Mouse (Mus musculus) neural tube, embryonic 10.5 days (tissue): ENCODE measurements around the gene Pla2g3.

Experiments used
- DNase-seq: peaks from one replicate; pipeline ENCODE4 v3.0.0-alpha.2; 2017; ENCODE audit warnings: low spot score; ENCODE audit errors: extremely low spot score

The Pla2g3 gene

DNA sequence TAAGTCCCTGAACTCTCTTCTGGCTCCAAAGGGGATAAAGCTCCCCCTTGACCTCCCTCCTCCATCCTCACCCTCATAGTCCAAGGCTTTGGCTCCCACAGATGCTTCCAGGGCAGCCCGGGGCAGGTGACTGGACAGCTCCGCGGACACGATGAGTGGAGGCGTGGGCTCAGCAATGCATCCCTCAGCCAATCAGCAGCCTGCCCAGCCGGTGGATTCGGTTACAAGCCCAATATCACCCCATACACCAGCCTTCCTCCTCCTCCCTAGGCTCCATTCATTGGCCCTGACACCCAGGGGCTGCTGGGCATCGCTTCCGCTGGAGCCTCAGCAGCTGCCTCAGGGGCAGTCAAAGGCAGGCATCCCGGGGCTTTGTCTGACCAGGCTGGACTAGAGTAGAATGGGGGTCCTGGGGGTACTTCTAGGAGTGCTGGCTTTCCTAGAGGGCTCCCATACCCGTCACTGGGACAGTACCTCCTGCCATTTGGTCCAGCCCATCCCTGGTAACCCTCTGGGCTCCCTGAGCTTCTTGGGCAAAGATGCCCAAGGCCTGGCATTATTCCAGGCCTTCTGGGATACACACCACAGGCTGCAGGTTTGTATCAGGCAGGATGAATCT, at the start of gene Pla2g3:
TSS of gene Pla2g3 (plus strand) at position 333 of the 619 bp plus-strand sequence.
- peak; percentile 24 for DNase-seq

DNA sequence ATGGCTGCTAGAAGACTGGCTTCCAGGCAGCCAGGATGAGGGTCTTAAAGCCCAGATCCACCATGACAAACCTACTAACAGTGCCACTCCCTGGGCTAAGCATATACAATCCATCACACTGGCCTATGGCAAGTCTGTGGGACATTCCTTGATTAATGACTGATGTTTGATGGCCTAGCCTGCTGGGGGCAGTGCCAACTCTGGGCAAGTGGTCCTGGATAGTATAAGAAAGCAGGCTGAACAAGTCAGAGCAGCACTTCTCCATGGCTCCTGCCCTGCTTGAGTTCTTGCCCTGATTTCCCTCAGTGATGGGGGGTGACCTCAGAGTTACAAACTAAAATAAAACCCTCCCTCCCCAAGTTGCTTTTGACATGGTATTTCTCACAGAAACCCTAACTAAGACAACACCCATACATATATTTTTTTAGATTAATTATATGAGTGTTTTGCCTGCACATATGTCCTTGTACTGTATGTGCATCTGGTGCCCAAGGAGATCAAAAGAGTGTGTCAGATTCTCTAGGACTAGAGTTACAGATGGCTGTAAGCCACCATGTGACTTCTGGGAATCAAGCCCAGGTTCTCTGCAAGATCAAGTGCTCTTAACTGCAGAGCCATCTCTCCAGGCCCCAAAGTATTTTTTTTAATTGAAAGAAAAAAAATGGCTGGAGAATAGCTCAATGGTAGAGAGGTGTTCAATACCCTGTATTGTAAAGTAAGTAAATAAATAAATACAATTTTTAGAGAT, 46.2 kb upstream of the Pla2g3 start:
- DNase-seq = no peak

DNA sequence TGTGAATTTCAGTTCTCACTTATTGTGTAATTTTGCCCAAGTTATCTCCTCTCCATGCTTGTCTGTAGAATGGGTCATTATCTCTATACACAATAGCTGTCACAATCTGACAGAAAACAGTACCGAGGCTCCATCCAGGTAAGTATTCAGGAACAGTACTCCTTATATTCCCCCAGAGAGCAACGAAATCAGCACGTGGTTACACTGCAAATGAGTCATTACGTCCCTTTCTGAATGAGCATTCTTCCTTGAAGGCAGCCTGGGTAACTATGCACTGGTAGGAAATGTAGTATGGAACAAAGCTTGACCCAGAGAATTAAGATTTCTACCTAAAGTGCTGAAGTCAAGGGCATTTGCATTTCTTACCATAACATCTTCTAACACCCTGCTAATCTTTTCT, 45.4 kb upstream of the Pla2g3 start:
- no peak for DNase-seq

DNA sequence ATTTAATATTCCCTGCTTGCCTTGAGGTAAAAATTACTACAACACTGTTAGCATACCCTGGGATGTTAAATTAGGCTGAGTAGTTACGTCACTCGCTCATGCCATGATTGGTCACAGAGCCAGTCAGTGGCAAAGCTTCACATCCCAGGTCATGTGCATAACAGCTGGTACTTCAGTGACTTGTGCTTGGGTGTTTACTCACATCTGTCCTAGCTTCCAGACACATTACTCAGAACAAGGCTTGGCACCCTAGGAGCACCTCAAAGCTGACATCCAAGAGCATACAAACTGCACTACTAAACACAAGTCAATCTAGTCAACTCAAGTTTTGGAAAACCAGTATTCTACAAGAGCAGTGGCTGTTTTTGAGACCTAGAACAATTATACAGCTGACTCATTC, 45.0 kb upstream of the Pla2g3 start:
- no peak for DNase-seq

DNA sequence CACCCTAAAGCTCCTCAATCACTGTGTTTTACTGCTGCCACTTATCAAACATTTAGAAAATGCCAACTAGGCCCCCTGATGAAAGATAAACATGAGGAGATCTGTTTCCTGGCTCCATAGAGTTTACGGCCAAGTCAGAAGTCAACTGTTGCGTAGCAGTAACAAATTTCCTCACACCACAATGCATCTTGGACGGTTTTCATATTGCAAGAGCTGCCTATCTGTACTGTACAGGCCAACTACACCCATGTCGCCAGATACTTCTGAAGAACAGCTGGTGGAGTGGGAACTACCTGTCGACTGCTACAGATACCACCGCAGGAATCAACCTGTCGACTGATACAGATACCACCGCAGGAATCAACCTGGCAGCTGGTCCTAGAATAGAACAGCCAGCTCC, 43.2 kb upstream of the Pla2g3 start:
- no peak for DNase-seq

DNA sequence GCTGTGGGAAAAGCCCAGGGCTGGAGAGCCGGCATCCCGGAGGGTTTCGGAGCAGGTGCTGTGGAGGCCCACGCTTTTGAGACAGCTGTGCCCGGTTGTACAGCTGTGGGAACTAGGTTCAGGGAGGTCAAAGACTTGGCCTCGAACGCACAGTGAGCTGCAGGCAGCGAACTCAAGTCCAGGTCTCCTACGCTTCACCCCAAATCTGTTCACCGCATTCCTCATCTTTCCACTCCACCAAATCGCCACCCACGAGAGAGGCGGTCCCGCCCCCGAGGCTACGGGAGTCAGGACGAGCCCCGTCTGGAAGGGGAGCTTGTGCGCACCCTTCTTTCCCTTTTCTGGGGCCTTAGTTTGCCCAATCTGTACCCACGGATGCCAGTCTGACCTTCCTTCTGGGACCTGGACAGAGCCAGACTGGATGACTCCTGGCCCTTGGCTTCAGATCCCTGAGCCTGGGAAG, 36.4 kb upstream of the Pla2g3 start:
- DNase-seq = no peak

DNA sequence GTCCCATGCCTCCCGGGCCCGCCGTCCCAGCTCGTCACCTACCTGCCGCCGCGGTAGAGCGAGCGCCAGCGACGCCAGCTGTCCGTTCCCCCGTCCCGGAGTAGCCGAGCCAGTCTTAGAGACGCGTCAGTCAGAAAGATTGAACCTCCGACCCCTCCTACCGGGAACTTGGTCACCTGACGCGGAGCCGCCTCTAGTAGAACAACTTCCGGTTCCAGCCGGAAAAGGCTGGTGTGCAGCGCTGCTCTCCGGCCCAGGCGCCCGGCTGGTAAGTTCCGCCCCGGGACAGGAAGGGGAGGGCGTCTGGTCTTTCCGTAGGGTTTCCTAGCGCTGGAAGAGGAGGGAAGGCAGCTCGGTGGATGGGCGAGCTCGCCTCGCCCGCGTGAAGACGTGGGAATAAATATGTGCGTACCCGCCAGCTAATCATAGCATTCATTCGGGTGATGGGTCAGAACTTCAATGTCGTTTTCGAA, 35.9 kb upstream of the Pla2g3 start, which contains the start of gene Rnf185:
TSS of gene Rnf185 (minus strand) at position 197 of the 473 bp plus-strand sequence.
- DNase-seq = peak; percentile 94

DNA sequence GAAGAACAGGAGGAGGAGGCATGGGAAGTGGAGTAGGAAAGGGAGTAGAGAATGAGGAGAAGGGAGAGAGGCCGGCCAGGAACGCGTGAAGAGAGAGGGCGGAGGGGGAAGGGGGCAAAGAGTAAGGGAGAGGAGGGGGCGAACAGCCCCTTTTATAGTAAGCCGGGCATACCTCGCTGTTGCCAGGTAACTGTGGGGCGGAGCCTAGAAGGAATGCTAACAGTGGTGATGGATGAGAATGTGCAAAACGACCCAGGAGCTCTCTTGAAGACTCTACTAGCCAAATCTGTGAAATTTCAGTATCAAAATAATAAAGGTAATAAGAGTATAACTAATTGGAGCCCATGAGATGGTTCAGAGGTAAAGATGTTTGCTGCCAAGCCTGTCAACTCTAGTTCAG, 35.3 kb upstream of the Pla2g3 start:
- peak; percentile 41 for DNase-seq

DNA sequence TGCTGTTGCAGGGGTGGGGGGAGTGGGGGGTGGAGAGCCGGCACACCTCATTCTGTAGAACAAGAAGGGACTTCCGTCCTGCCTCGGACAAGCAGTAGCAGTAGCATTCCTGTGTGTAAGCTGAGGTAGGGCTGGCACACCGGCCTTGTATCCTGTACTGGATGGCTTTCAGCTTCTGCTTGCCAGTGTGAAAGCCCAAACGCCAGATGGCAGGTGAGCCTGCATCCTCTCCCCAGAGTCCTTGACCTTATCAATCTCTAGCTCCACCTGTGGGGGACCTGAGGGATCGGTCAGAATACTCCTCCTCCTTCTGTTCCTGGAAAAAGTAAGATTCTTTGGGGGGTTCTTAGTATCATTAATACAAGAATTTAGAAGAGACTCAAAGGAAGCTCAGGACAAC, 34.6 kb upstream of the Pla2g3 start:
- no peak for DNase-seq

DNA sequence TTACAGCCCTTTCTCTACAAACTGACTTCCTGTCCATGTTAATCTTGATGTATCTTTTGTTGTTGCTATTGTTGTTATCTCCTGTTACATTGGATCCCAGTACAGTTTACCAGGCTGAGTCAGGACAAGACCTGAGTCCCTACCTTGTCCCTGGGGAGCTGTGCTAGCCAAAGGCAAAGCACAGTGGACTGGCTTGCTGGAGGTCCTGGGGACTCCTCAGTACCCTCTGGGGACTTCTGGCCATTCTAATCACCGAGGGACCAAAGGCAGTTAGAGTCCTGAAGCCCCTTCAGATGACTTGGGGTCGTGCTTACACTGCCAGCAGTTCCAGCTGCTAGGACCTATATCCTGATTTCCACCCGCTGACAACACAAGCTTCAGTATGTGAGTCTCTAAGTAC, 33.6 kb upstream of the Pla2g3 start:
- DNase-seq = no peak

DNA sequence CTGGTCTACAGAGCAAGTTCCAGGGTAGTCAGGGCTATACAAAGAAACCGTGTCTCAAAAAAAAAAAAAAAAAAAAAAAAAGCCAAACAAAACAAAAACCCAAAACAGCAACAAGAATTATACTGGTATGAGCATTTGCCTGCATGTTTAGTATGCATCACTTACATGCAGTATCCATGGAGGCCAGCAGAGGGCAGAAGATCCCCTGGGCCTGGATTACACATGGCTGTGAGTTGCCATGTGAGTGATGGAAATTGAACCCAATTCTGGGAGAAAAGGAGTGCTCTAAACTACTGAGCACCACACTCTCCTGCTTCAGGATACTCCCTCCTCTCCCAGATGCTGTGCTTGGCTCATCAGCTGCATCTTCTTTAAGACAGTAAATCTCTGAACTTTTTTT, 31.7 kb upstream of the Pla2g3 start:
- peak; percentile 65 for DNase-seq

DNA sequence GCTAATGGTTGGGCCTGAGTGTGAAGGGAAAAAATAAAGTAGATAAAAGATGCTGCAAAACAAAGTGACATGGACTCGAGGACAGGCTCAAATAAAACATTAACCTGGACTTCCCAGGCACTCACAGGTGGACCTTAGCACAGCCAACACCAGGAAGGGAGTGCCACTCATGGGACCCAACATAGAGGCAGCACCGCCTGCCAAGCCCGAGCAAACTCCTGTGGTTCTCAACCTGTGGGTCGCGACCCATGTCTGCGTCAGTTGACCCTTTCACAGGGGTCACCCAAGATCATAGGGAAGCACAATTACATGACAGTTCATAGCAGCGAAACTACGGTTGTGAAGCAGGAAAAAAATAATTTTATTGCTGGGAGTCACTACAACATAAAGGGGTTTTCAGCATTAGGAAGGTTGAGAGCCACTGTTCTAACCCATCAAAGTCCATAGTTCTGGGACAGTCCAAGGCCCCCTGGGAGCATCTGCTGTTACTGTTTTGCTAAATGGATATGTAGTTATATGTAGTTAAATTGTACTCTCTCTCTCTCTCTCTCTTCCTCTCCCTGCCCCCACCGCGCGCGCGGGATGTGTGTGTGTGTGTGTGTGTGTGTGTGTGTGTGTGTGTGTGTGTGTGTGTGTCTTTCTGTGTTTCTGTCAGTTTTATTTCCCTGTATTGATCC, 29.5 kb upstream of the Pla2g3 start:
- no peak for DNase-seq

DNA sequence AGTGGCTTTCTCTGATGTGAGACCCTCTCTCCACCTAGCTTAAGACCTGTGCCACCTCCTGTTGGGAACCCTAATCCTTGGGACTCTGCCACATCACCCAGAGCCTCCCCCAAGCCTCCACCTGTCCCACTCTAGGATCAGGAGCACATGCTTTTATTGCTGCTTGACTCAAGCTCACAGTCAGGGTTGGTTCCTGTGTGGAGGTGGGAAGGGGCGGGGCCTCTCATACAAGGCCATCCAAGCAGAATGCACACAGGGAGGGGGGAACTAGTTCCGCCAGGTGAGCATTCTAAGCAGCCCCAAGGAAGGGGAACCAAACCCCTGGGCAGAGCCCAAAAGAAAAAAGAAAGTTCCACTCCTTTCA, 29.0 kb upstream of the Pla2g3 start:
- no peak for DNase-seq

DNA sequence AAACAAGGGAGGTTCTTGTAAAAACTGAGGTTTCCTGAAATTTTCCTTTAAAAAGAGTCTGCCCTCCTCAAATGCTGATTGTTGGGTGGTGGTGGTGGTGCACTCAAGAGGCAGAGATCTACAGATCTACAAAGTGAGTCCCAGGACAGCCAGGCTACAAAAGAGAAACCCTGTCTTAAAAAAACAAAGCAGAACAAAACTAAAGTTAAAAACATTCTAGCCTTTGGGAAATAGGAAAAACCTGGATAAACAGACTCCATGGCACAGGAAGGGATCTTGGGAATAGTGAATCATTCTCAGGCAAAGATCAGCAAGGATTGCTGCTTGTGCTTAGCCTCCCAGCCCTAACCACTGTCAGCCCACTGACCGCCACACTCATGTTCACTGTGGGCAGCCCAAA, 25.2 kb upstream of the Pla2g3 start:
- DNase-seq = no peak

DNA sequence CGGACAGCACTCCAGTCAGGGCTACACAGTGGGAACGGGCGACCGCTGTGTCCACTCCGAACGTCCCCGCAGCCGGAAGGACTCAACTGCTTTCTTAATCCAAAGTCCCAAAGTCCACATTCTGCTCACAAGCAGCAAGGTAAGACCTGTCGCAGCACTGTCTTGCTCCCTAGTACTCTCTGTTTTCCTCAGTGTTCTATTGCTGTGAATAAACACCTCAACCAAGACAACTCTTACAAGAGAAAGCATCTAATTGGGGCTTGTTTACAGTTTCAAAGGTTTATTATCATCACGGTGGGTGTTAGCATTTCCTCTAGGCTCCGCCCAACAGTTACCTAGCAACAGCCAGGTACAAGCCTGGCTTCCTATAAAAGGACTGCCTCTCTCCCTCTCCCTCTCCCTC, 16.6 kb upstream of the Pla2g3 start:
- DNase-seq = no peak

DNA sequence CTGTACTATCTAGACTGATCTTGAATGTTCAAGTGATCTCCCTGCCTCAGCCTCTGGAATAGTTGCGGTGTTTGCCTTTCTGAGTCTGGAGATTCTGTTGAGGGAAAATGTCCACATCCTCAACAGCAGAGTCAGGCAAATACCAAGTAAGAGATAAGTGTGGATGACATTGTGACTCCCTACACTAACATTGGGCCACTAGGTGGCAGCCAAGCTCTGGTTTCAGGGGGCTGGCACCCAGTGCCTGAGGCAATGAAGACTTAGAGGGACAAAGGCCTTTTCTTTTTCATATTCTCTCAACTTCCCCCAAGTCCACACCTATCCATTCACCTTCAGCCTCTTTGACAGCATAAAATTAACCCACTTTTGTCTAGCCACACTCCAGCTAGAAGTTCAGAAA, 15.6 kb upstream of the Pla2g3 start:
- DNase-seq = peak; percentile 70

DNA sequence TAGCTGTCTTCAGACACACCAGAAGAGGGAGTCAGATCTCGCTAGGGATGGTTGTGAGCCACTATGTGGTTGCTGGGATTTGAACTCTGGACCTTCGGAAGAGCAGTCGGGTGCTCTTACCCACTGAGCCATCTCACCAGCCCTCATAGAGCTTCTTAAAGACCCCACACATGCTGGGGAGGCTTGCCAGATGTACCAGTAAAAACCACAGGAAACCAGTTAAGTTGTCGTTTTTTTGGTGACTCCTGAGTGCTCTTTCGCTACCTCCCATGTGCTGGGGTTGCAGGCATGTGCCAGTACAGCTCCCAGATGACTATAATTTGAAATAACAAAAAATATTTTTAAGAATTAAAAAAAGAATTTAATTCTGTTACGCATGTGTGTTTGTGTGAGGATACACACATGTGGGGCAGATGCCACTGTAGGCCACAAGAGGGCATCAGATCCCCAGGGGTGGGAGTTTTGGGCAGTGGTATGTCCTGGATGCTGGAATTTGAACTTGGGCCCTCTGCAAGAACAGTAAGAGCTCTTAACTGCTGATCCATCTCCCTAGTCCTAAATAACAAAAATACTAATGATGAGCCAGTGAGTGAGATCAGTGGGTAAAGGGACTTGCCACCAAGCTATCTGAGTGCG, 13.5 kb upstream of the Pla2g3 start:
- DNase-seq = no peak

DNA sequence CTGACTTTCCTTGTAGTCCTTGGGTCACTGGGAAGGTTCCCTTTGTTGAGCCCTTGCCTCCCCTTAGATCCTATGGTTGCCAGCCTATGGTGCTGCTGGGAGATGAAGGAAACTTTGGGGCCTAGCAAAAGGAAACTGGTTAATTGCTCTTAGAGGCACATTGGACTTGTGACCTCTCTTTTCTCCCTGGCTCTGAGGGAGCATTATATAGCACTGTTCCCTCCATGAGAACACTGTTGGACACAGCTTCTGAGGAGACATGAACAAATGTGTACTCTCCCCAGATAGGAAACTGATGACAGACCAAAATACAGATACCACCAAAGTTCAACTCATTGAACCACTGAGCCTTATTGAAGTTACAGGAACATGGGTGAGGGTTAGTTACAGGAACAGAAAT, 12.6 kb upstream of the Pla2g3 start:
- no peak for DNase-seq

DNA sequence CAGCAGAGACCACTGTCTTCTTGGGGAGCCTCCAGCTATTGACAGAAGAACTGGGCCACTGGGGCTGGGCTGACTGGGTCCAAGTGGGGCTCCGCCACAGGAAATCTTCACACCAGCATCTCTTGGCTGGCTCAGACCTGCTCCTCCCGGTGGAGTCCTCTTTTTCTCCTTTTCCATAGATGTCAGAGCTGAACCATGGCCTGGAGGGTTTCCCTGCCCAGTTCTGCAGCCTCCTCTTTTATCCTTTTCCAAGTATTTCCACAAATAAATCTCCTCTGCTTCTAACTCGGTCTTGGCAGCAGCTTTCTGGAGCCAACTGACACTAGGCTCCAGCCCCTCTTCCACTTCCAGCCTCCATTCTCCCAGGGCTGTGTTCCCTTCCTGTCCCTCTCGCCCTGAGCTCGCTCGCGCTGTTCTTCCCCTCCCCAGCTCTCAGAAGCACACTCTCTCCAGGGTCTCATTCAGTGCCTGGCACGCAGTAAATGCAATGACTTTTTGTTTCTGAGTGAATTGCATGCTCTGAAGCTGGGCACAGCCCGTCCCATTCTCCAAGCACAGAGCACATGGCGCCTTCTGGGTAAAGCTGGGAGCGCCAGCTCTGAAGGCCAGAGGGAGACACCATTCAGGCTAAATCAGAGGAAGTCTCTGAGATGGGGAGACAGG, 4.0 kb upstream of the Pla2g3 start:
- DNase-seq = no peak

DNA sequence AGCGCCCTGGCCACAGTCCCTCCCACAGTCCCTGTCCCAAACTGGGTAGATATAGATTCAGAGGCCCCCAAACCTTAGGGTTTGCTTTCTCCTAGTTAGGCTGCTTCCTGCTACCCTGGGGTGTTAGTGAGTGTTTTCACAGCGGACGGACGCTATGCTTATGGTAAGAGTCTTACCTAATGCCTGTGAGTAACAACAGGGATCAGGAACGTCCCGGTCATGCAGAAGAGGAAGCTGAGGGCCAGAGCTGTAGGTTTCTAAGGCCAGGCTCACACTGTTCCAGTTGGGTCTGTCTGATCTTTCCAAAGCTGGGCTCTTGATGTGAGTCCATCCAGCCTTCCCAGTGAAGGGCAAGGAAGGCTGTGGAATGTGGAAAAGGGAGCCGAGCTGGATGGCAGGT, 1.7 kb upstream of the Pla2g3 start:
- no peak for DNase-seq

DNA sequence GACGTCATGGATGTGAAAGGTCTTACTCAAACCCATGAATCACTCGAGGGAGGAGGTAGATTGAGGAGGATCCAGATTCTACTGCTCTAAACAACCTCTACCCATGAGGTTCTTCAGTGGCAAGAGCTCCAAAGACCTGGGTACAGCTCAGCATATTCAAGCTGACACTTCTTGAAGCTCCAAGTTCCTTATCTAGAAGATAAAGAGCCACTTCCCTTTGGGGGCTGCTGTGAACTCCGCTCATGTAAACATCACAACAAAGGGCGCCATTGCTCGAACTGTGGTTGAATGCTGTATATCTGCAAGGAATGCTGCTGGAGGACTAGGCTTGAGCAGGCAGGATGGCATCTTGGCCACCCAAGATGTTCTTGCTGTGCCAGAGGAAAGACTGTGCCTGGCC, 952 bp downstream of the Pla2g3 start:
- no peak for DNase-seq
